Mouse (Mus musculus) G1E (cell line): ENCODE results near the gene Zfp750.

Experiments
- CTCF ChIP-seq: IDR thresholded peaks from 2 replicates; pipeline ENCODE4 v1.5.1; 2012; ENCODE audit warnings: low read depth, low read length, inconsistent platforms, mixed read lengths
- POLR2AphosphoS5 ChIP-seq: IDR thresholded peaks from 2 replicates; pipeline ENCODE4 v1.6.1; 2012; ENCODE audit warnings: low read depth, low read length, inconsistent platforms; ENCODE audit not compliant: insufficient replicate concordance

GRCm38 (mm10) chr11:121502000-121502860 is 16.9 kb downstream of the Zfp750 start:
- TF ChIP-seq CTCF (no peak), POLR2AphosphoS5 (no peak)
